Mouse (Mus musculus) heart, adult 11 months (tissue): Measurements from ENCODE around the gene Depp1.
"Not testable (repeated sequence)": the region's sequence is repeated elsewhere in the genome, so short reads cannot be mapped to it uniquely, and the experiment has no call there.

Source experiments
- DNase-seq: peaks from one replicate; pipeline ENCODE4 v3.0.0; 2022

The Depp1 gene

DNA sequence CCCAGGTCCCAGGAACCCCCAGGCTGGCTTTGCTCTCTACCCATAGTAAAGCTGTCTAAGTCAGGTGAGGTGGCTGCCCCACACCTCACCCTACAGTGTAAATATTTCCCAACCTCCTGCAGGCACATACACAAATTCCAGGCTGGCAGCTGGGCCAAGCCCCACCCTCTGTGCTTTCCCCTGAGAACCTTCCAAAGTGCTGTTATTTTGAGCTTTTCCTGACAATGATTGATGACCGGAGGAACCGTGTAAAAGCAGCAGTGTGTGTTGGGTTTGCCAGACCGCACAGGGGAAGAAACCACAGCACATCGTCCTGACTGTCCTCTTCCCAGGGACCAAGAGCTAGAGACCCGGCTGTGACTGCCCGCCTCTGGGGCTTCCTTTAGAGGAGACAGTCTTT, at the start of gene Depp1:
Gene Depp1 (plus strand): TSS at position 204 of the 400 bp plus-strand sequence.
- peak; percentile 99 for DNase-seq

DNA sequence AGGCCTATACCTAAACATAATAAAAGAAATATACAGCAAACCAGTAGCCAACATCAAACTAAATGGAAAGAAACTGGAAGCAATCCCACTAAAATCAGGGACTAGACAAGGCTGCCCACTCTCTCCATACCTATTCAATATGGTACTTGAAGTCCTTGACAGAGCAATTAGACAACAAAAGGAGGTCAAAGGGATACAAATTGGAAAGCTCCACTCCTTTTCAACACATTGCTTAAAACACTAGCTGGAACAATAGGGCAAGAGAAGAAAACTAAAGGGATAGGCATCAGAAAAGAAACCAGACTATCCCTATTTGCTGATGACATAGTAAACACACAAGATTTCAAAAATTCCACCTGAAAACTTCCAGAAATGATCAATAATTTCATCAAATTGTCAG, 49.4 kb upstream of the Depp1 start:
- DNase-seq = not testable (repeated sequence)

DNA sequence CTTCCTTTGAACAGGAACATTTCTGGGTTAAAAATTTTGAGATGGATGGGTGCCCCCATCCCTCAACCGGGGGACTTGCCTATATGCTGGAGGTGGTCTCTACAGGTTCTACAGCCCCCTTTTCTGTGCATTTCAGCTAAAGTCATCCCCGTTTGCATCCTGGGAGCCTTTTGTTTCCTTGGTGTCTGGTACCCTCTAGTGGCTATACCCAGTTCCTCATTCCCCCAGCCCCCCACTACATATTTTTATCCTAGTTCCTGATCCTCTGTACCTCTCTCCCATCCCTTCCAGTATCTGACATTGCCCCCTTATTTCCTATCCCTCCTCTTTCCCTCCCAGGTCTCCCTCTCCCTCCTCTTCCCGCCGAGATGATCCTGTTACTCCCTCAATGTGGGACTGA, 43.2 kb upstream of the Depp1 start:
- no peak for DNase-seq

DNA sequence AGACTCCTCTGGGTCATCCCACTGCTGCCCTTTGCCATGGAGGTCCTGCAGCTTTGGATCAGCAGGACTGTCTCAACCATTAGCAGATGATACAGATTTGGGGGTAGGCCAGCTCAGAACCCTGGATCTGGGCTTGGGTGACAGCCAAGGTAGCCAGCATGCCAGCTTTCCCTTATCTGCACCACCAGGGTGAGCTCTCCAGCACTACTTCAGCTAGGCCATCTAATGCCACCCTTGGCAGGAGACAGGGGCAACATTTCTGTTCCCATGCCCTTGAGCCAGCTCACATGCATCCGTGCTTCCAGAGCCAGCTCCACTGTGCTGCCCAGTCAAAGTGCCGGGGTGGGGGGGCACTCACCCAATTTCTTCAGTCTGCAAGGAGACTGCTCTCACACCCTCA, 34.7 kb upstream of the Depp1 start:
- peak; percentile 97 for DNase-seq

DNA sequence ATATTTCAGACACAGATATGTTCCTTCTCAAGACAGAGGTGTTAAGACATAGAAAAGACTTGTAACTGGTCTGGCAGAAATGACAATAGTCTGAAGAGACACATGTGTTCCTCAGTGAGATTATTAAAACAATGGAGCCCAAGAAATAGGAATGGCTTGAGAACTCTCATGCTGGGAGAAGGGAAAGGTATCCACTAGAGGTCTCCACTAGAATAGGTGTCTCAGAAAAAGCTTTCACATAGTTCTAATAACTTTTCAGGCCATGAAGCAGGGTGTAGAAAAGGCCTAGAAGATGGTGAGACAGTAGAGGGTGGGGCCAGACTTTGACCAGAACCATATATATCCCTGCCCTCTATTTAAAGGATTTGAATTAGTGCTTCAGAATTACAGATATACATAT, 32.3 kb upstream of the Depp1 start:
- DNase-seq = no peak

DNA sequence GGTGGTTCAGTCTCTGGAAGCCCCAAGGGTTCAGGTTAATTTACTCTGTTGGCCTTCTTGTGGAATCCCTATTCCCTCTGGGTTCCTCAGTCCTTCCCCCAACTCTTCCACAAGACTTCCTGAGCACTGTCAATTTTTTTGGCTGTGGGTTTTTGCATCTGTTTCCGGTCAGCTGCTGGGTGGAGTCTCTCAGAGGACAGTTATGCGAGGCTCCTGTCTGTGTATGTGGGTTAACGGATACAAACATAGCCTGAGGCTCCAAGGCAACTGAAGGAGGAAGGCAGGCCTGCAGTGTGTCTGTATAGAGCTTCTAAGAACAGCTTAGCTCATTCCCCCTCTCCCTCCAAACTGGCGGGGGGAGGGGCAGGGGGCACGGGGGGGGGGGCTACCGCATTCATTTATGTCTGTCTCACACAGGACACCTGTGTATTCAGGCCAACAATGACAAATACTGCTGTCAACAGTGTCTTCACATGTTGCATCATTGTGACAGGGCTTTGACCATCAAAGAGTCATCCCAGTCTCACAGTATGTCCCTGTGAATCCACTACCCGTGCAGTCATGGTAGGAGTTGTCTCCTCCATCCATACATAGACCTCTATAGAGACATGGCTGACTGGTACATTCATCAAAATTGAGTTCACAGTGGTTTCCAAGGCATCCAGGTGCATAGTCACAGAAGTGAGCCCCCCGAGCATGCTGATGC, 28.9 kb upstream of the Depp1 start:
- DNase-seq = peak; percentile 95

DNA sequence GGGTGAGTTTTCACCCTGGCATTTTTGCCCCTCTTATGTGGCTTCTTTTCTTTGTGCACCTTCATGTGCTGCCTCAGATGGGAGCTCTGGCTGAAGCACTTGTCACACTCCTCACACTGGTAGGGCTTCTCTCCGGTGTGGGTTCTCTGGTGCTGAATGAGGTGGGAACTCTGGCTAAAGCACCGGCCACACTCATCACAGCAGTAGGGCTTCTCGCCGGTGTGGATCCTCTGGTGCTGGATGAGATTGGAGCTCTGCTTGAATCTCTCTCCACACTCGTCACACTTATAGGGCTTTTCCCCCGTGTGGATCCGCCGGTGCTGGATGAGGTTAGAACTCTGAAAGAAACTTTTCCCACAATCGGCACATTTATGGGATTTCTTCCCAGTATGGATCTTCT, 24.0 kb upstream of the Depp1 start:
- DNase-seq = peak; percentile 86

DNA sequence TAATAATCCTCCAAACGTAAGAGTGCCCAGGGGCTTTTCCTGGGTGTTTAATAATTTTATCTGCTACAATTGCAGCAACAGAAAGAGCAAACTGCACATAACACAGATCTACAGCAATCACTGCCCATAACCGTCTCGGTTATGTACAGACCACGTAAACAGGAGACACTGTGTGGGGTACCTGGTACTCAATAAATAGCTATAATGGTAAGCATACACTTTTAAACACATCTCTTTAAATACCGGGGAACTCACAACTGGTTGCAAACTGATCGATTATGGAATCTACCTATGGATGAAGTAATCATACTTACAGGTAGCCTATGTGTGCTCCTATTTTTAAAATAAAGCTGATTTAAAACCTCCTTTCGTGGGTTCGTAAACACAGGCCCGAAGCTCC, 22.3 kb upstream of the Depp1 start:
- DNase-seq = peak; percentile 51

DNA sequence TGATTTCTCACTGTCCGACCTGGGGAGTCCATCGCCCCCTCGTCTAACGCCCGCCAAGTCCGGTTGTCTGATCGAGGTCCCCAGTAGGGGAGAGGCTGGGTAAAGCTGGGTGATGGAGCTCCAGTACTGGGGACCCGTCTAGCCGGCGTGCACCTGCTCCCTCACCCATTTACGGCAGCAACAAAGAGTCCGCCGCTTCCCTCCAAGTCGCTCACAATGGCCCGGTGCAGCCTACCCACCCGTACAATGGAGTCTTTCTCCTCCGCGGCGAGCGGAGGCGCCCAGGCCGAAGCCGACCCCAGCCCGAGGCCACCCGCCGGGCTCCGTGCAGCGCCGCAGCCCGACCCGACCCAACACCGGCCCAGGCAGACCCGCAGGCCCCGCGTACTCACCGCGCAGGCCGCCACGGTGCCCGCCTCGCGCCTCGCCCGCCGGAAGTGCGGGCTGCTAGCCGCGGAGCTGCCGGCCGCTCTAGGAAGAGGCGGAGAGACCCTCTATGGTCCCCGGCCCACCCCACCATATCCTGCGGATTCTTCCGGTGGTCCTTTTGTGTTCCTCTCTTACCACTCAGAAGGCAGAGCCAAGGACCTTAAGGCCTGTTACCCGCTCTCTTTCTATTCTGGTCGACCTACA, 21.8 kb upstream of the Depp1 start, which contains the start of gene Zfp422:
Gene Zfp422 (minus strand): TSS at position 461 of the 633 bp plus-strand sequence.
- peak; percentile 96 for DNase-seq

DNA sequence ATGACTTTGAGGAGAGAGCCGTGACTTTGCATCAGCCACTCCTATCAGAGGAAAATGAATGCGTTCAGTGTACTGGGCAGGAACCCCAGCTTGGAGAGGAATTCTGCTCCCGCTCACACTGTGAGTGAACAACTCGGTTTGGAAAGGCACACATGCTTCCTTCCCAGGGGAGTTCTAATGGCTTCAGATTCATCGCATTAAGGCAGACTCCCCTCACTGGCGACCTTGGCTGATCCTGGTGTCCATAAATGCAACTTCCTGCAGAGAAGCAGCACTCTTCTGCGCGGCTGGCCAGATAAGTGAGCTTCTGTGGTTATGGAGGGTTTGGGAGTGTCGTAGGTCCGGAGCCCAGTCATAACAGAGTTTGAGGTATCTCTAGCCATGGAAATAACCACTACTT, 20.6 kb upstream of the Depp1 start:
- peak; percentile 91 for DNase-seq

DNA sequence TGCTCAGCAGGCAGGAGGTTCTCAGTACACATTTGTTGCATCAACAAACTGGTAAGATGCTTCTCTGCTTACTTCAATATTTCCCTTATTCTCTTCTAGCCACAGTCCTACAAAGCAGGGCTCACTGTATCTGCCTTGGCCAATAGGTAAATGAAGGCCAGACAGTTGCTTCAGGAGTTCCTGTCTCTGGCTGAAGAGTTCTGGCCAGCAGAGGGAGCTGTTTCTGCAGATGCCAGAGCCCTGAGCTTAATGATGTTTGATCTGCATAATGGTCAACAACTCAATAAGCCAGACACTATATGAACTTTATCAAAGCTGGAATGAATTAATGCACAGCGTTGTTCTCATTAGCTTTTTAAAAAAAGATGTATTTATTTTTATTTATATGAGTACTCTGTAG, 18.3 kb upstream of the Depp1 start:
- peak; percentile 95 for DNase-seq

DNA sequence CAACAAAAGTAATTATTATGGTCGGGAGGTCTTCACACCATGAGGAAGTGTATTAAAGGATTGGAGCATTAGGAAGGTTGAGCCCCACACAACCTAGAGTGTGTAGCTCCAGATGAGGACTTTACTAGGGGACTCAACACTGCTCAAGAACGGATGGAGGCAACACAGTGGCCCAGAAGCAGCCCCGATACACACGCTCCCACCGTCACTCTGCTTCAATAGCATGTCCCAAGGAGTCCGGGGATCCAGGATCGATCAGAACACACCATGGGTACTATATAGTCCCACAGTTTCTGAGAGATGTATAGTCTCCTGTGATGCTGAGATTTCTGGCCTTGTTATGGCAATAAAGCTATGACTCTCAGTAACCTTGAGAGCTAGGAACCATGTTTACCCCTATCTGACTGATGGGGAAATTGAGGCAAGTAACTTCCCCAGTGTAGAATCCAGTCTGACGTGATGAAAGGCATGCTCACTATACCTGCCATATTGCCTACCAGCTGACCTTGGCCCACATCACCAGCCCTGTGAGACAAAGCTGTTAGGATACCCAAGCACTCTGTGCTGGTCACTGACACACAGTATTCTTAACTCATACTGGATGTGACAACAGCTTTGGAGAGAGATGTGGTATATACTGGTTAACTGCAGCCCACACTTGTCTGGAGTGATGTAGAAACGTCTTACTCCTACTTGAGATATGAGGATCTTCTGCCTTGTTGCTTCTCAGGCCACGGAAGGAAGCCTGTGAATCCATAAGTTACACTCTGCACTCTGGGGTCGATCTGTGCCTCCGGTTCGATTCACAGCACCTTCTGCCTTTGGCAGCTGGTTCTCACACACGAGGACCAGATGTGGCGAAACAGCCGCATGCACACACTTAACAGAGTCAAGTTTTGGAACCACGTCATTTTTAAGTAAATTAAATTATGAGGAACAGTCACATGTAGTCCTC, 16.4 kb upstream of the Depp1 start:
- DNase-seq = peak; percentile 87

DNA sequence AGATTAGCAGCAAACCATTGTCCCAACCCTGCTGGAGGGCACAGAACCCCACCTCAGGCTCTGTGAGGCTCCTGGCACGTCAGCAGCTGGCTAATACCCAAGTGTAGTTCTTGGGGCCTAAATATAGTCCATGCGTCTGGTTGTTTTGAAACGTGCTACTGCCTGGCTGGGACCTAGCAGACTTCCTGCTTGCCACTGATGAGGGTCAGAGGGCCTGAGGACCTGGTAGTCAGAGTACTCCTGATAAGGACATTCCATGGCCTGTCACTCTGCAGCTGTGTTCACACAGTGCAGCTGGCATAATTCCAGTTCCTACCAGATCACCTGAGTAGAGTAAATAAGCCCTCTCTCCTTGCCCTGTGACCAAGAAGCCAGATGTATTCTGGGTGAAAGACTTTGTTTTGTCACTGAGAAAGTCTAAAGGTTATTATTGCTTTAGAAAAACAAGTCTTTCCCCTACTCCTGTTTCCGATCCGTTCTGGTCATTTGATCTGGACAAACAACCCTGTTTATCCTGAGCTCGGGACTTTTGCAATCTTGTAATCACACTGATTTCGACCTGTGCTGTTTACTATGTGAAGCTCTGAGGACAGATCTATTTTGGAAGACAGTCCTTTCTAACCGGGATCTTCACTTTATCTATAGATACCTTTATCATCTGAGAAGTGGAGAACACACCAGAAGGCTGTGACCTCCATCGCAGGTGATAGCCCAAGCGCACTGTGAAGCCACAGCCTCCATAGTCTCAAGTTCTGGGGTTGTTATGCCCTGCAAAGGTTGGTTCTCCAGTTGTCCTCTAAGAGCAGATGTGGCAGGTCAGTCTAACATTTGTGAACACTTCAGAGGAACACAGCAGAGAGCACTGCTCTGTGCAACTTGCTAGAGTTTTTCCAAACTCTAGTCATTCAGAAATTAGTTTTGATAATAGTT, 14.9 kb upstream of the Depp1 start:
- peak; percentile 100 for DNase-seq

DNA sequence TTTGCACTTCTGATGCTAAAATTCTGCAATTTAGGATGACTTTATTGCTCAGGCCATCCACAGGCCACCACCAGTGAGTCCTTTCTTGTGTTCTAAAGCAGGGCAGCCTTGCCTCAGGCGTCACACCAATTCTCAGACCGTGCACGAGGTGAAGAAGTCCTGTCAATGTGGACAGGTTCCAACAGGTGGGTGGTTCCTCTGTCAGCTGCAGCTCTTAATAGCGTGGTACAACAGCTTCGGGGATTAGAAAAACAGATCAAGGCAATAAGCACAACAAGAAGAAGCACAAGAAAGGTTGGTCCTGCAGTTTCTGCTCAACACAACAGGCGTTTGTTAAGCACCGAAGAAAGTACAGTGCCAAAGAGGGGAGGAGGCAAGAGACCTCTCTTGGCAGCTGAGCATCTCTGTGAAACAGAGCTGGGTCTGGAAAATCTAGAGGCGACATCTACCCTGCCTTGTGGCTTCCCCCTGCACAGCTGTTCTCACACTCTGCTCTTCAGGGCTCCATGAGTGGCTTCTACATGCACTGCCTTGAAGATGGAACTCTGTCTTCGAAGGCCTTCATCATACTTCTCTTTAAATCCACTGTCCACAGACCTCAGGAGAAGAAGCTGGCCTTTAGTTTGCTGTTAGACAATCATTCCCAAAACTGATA, 13.7 kb upstream of the Depp1 start:
- DNase-seq = peak; percentile 84

DNA sequence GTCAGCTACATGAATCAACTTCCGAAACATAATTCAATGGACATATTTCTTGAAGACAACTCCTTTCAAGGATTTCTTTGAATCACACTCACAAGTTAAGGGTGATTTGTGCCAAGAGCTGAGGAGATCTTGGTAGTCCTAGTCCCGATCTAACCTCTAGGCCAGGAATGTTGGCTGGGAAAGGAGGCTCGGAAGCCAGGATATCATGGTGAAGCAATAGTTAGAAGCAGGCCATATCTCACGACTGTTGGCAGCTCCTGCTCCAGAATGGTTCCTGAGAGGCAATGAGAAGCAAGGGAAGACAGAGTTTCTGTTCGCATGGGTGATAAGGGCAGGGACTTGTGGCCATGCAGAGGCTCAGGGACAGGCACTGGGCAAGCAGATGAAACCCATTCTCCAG, 12.9 kb upstream of the Depp1 start:
- DNase-seq = peak; percentile 93

DNA sequence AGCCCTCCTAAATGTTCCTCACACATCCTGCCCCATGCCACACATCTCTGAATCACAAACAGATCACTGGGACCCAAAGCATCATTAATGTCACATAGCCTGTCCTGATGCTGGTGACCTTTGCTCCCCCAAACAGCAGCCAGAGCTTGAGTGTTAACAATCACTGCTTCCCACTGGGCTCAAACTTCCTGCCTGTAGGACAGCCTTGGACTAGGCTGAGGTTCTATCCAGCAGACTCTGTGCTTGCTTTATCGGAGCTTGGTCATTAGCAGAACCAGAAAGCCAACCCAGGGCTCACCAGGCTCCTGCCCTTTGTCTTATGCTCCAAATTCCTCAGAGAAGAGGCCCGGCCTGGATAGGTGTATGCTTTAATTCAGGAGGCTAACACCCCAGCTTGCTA, 11.5 kb upstream of the Depp1 start:
- DNase-seq = peak; percentile 92

DNA sequence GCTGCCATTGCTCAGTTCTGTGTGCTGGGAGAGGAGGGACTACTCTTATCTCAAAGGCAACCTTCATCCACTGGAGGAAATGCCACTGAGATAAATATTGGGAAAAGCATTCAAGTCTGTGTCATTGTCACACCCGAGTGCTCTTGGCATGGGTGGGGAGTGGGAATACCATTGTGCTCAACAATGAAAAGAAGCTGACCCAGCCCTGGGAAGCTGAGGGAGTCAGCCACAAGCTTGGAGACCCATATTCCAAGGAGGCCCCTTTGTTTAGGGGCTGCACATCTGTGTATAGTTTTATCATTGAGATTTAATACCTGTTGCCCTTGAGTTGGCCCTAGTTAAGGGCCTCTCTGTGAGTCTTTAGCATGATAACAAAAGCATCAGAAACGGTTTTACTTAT, 10.7 kb upstream of the Depp1 start:
- peak; percentile 96 for DNase-seq

DNA sequence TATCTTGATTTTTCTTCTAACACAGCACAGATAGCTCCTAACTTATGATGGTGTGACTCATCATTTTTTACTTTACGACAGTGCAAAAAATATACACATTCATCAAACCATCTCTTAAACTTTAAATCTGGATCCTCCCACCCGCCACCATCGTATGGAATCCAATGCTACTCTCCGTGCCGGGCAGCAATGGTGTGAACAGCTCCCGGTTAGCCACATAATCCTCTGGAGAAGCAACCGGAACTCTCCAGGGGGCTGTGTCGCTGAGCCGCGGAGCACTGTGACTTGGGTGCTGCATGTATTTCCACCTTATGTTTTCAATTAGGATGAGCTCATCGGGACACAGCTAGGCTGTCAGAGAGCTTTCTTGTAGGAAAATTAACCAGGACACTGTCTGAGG, 7.5 kb upstream of the Depp1 start:
- DNase-seq = no peak

DNA sequence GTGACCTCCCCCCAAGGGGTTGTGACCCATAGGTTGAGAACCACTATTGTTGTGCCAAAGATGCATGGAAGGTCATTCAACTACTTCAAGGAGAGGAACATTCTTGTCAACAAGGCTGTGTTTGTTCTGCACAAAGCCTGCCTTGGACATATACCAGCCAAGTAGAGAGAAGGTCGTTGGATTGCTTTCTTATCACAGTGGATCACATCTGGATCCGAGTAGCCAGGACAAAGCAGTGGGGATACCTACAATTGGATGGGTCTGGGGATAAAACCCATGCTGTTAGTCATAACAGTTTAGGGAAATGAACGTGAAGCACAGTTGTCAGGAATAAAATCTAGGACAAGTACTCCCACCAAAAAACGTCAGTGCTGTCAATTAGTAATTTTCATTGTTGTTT, 6.5 kb upstream of the Depp1 start:
- DNase-seq = peak; percentile 92

DNA sequence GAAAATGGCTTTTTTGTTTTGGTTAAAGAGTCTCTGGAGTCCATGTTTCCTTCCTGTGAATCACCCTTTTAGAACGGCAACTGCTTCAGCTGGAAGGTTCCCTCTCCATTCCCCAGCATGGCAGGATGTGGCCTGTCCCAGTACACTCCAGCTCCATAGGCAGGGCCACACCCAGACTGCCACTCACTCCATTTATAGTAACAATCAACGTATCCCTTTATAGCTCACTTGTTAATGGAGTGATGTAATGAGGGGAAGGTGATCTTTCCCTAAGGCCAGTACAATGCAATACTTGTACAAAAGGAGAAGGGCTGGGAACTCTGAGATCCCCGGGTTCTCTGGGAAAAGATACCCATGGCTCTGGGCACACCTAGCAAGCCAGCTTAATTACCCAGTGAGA, 6.1 kb upstream of the Depp1 start:
- DNase-seq = peak; percentile 99

DNA sequence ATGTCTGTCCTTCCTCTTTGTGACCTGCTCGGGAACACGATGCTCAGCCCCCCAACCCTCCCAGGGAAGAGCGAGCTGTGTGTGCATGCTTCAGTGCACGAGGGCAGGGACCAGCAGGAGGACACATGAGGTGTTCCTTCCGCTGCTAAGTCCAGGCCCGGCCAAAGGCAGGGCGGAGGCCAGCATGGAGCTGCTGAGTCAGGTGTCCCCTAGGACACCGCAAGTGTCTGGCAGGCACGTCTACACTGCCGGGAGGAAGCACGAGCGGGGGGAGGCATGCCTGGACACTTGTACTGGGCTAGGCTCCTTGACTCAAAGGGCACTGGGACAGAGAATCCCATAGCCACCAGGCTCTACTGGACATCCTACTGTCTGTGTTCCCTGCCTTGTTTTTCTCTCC, 2.6 kb upstream of the Depp1 start:
- DNase-seq = peak; percentile 99

DNA sequence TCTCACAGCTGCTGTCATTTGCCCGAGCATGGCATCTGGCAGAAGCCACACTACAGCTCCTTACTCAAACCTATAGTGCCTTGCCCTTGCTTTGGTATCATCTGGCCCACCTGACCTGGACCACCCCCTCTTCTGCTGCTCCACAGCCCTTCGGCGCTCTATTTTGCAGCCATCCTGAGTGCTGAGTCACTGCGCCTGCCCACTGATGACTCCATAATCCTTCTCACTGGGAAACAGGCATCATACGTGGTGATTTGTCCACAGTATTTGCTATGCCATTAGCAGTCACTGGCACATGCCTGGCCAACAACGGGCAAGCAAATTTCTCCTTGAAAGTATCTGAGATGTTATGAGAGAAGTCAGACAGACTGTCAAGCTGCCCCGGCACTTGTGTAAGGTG, 598 bp upstream of the Depp1 start:
- DNase-seq = peak; percentile 91
